Mouse (Mus musculus) CD8-positive naive resting alpha-beta T cell, adult 2 months (primary cell): ENCODE measurements at regions not wholly inside any gene's neighbourhood (a gene's known extent, or its start where the extent isn't known, plus 50 kb on each side); places are given as distances from the start of the nearest gene placed in this dataset.
A peak's percentile ranks its signal among the peaks of the same experiment; 100 is the strongest.

ENCODE experiments used
- DNase-seq, 2 experiments: peaks; one replicate each; pipeline ENCODE4 v3.0.0; 2022; ENCODE audit warnings: low read depth in 2 of 2, low spot score in 2 of 2

DNA sequence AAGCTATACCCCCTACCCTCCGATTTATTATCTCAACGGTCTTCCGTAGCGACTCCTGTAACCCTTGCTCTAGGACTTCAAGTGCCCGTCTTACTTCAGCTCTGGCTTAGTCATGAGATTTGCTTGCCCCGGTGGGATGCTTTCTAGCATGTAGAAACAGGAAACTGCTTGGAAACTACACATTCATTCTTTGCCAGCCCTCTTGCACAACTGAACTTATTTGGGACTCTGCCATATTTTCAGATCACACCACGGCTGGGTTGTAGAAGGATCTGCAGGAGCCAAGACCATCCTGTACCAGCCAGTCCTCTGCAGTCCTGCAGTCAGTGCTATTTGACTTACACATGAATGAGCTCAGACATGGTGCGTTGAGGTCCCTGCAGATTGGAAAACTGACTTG, 110.9 kb upstream of the Habp2 start:
- DNase-seq = no peak

- DNase-seq = no peak
Observed at GRCm38 (mm10) chr19:56177231-56177745, 109.6 kb upstream of the Habp2 start.

- DNase-seq = no peak
Observed at GRCm38 (mm10) chr19:56185756-56186155, 101.2 kb upstream of the Habp2 start.

GRCm38 (mm10) chr19:56189185-56189584, 97.8 kb upstream of the Habp2 start:
- no peak for DNase-seq

GRCm38 (mm10) chr19:56190222-56190621, 96.7 kb upstream of the Habp2 start:
- DNase-seq = no peak

GRCm38 (mm10) chr19:56198474-56199236, 88.3 kb upstream of the Habp2 start:
- no peak for DNase-seq

- no peak for DNase-seq
Observed at GRCm38 (mm10) chr19:56199401-56200150, 87.4 kb upstream of the Habp2 start.

DNA sequence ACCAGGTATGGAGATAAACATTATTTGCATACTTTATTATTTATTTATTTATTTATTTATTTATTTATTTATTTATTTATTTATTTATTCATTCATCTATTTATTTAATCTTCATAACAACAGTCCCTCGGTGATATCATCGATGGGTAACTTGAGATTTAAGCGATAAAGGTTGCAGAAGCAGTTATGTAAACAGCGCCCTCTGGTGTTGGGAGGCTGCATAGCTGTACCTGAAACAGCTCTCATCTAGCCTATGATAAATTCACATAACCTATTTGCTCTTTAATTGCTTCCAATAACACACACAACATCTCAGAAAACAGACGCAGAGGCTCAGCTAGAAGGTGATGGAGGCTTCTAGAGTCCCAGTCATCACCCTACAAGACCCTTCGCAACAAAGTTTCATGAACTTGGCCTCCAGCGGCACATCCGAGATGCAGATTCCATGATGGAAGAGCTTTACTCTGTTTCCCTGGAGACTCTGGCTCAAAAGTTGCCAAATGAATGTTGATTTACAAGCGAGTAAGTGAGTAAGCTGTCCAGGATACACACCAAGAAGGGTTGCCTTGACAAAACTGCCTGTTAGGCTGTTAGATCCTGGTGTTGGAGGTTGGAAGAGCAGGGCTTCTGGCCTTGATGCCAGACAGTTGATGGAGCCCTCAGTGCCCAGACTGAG, 85.8 kb upstream of the Habp2 start:
- DNase-seq = peak; percentile 3 to 11

- DNase-seq = no peak
Observed at GRCm38 (mm10) chr19:56201738-56202480, 85.0 kb upstream of the Habp2 start.

GRCm38 (mm10) chr19:56202481-56203130, 84.3 kb upstream of the Habp2 start:
- no peak for DNase-seq

- DNase-seq = no peak
Observed at GRCm38 (mm10) chr19:56218536-56218935, 68.4 kb upstream of the Habp2 start.

- no peak for DNase-seq
Observed at GRCm38 (mm10) chr19:56220724-56221407, 66.1 kb upstream of the Habp2 start.

DNA sequence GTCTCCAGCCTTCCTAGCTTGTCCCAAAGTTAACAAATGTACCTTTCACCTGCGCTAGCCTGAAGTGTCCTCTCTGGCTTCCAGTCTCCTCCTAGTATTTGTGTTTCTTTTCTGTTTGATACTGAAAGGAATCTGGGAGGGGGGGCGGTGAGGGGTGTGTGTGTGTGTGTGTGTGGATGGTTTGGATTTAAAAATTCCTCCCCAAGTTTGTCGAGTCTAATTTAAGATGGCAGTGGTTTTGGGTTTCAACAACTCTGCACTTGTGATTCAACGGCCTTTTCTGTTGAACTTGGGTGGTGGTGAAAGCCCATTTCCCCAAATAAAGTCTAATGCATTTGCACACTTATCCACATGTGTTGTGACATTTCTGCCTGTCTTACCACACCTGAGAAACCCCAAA, 64.4 kb upstream of the Habp2 start:
- DNase-seq = no peak

GRCm38 (mm10) chr19:56225039-56225438, 61.9 kb upstream of the Habp2 start:
- no peak for DNase-seq

DNA sequence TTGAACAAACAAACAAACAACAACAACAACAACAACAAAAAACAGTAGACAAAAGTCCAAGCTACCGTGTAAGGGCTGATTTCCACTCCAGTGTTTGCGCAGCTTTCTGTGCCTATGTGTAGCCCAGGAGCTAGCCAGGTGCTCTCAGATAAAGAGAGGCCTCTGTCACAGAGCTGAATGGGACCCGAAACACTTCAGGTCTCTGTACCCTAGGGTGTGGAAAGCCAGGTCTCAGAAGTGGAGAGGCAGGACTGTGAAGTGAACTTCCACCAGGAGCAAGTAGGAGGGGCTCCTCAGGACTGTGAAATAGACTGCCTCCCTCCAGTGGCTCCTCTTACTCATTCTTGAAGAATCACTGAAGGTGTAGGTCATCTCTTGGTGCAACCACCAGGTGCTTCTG, 61.4 kb upstream of the Habp2 start:
- no peak for DNase-seq

DNA sequence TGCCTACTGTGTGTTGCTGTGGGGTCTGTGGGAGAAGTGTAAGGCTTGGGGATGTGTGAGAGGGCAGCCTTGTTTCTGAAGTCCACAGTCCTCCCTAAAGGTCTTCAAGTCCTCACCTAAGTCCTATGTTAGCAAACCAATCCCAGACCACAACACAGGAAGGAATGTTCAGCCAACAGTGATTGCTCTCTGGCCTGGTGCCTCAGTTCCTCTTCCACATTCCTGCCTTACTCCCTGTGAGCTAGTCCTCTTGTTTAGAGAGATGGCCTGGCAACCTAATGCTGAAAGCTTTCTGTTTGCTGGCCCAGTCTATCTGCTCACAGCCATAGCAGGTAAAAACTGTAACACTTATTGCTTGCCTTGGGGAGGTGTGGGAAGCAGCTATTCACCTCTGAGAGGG, 58.4 kb upstream of the Habp2 start:
- no peak for DNase-seq

DNA sequence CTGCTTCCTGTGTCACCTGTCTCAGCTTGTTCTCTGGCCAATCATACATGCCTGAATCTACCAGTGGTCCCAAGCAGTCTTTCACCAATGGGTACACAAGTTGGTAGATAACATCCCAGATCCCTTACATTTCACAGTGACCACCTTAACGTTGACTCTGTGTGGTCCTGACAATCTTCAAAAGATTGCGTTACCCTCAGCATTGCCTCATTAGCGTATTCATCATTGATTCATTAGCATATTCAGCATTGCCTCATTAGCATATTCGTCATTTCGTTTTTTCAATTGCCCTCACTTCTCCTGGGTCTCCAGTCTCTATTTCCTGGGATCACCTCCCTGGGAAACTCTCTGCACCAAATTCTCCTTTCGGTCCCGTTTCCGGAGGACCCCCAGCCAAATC, 55.5 kb upstream of the Habp2 start:
- DNase-seq = no peak

DNA sequence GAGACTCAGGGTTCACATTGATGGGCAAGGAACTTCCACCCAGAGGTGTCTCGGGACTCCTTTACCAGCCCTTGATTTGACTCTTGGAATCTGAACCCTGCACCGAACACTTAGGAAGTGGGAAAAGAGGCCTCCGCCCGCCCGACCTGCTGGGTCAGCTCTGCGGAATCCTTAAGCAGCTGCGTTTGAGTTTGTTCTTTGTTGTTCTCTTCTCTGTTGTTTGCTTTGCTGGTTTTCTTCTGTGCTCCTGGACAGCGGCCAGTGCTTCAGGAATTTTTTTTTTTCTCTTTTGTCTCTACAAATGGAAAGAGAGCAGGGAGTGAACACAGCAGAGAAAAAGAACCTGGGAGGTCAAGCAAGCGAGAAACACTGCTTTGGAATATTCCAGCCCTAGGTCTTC, 55.1 kb upstream of the Habp2 start:
- DNase-seq = no peak

DNA sequence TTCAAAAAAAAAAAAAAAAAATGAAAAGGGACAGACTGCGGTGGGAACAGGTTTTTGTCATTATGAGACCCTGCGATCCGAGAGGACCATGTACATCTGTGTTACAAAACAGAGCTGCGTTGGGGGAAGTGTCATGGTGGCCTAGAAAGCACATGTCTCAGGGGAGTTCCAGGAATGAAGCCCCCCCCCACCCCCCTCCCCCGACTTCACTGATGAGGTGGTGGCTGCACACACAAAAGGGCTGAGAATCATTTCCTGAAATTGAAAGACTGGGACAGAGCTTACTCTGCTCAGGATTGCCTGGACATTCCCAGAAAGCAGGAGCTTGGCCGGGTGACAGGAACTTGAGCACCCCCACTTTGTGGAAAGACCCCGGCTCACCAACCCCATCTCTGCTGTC, 54.7 kb upstream of the Habp2 start:
- DNase-seq = no peak

DNA sequence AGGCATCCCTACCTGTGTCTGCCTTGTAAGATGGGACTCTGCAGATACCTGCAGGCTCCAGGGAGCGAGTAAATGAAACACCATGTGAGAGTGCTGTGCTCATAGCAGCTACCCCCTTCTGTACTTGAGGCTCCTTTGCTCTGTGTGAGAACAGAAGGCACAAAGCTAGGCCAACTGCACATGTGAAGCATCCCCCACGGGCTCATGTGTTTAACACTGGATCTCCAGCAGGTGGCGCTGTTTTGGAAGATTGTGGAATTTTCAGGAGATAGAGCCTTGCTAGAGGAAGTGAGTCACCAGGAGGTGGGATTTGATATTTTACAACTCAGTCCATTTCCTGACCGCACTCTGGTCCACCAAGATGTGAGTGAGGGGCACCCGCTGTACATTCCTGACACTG, 54.0 kb upstream of the Habp2 start:
- DNase-seq = no peak
